In genomic region chr9:56204316-56204715, GRCm38 (mm10) we compare ENCODE assay signal across 13 mouse cellular contexts.
"Had no signal": no experiment of that assay in that cellular context is flagged by ENCODE, and none has a peak within 500 bp of the region (broad histone marks: within the 10 kb centered on the region; RNA-seq: fewer than 3 reads in every experiment).

No protein-coding gene starts in this region.

- ATAC-seq: liver, postnatal 0 days; lung, postnatal 0 days; midbrain, embryonic 15.5 days had no signal

- DNase-seq: kidney, postnatal 25 days; layer of hippocampus, adult 9-11 months; liver, postnatal 0 days; lung, embryonic 14.5 days; right cerebral cortex, adult 18-20 months; right cerebral cortex, postnatal 25 days; spleen, adult 18-20 months; thymus, postnatal 36 days had no signal

- H3K27me3 ChIP-seq: midbrain, embryonic 15.5 days; neural tube, embryonic 12.5 days; neural tube, embryonic 15.5 days; stomach, embryonic 15.5 days had no signal
